Mouse (Mus musculus): ENCODE data around the gene Gm10358.
"Not testable (repeated sequence)": the region's sequence is repeated elsewhere in the genome, so short reads cannot be mapped to it uniquely, and the experiment has no call there.

Gm10358 gene

GRCm38 (mm10) chr8:75406489-75406888 lies at the start of gene Gm10358:
TSS of gene Gm10358 (minus strand) at chr8:75406589.
- no peak for DNase-seq

- no peak for DNase-seq
These were observed 42.0 kb upstream of the Gm10358 start, which contains the start of gene Iqcm for GRCm38 (mm10) chr8:75448394-75448793. TSS of gene Iqcm (plus strand) at chr8:75448694.

GRCm38 (mm10) chr8:75415696-75416095 lies 9.3 kb upstream of the Gm10358 start:
- DNase-seq, result not testable (repeated sequence)

- no peak for DNase-seq
These were observed 21.6 kb downstream of the Gm10358 start for GRCm38 (mm10) chr8:75384770-75385290.

- DNase-seq, result no peak
These were observed 30.8 kb downstream of the Gm10358 start for GRCm38 (mm10) chr8:75375530-75376123.

GRCm38 (mm10) chr8:75372006-75372405 lies 34.4 kb downstream of the Gm10358 start:
- no peak for DNase-seq

Data from heart, adult 11 months (tissue).